Comparison of ENCODE assay signal across 8 mouse cellular contexts in the genomic region with DNA sequence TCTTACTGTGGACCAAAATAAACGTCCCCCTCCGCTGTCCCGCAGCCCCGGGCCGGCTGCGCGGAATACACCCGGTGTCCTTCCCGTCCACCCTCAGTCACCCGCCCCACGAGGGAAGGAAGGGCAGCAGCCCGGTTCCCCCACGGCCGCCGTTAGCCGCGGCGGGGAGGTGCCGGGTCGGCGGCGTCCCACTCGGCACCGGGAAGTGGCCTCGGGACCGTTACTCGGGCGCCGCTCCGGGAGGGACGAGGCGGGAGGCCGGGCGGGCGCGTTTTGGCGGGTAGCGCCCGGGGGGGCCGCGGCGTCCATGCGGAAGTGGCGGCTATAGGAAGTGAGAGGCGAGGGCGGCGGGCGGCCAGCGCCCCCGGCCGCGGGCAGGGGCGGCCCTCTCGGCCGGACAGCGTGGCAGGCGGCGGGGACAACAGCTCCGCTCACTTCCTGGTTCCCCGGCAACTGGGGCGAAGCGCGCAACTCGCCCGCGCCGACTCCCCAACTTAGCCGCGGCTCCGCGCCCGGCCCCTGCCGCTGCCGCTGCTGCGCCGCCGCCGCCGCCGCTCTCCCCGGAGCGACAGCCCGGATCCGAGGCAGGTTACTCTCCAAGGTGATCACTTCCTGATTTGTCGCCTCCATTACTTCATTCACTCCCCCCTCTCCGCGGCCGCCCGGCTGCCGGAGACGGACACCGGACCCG. TPM values are rescaled to one million over a fixed set of nuclear protein-coding genes. Genes with fewer than 3 reads are reported as not detected.
A peak's percentile ranks its signal among the peaks of the same experiment; 100 is the strongest.
DNase-seq lines count a peak whose midpoint lies in the region; ATAC-seq and TF ChIP-seq lines count a peak whose summit lies in the region.

No protein-coding gene starts in this region.

- no peaks in the 10 kb centered on the region for H3K27me3 ChIP-seq in intestine, postnatal 0 days (replicated peaks; ENCODE audit: control insufficient read depth, insufficient read depth, low read length)
- no peaks in the 10 kb centered on the region for H3K27me3 ChIP-seq in liver, embryonic 15.5 days

- H3K9ac ChIP-seq in intestine, postnatal 0 days (ENCODE audit: low read depth, low read length): peak overlapping the region; percentile 94
- H3K9ac ChIP-seq in liver, embryonic 15.5 days: peak overlapping the region; percentile 91

- no peaks in the 10 kb centered on the region for H3K4me1 ChIP-seq in intestine, postnatal 0 days (replicated peaks; ENCODE audit: control insufficient read depth, insufficient read depth, low read length)
- peaks cover 46% of the 10 kb centered on the region for H3K4me1 ChIP-seq in liver, embryonic 15.5 days (replicated peaks)

- H3K4me3 ChIP-seq in intestine, postnatal 0 days (ENCODE audit: low read depth, low read length): peak overlapping the region; percentile 94
- peak overlapping the region; percentile 89 for H3K4me3 ChIP-seq in liver, embryonic 15.5 days (replicated peaks)

- H3K36me3 ChIP-seq in intestine, postnatal 0 days (ENCODE audit: control insufficient read depth, insufficient read depth): no peaks in the 10 kb centered on the region
- H3K36me3 ChIP-seq in liver, embryonic 15.5 days (replicated peaks): peaks cover 5% of the 10 kb centered on the region; the same call in 1 of the 2 replicates

- peak; percentile 40 for DNase-seq in right cerebral cortex, adult 18-20 months
- no peak for DNase-seq in right cerebral cortex, postnatal 25 days
- peak; percentile 47 for DNase-seq in brain, embryonic 14.5 days (ENCODE audit: low read depth)
- DNase-seq in frontal cortex, postnatal 10 days (ENCODE audit: low spot score in 2 of 2): peak; percentile 31 to 61
- peak; percentile 73 for DNase-seq in naive thymus-derived CD4-positive, alpha-beta T cell, adult 2 months (ENCODE audit: low read depth)
- DNase-seq in urinary bladder, postnatal 14 days (ENCODE audit: low spot score): peak; percentile 58

- WGBS in intestine, postnatal 0 days: 1% methylated on average over 78 of the region's 93 CpGs
- under 1% methylated on average over 82 of the region's 93 CpGs for WGBS in liver, embryonic 15.5 days (ENCODE audit: insufficient replicate concordance)

- H3K9me3 ChIP-seq in intestine, postnatal 0 days (ENCODE audit: control insufficient read depth): no peaks in the 10 kb centered on the region
- no peaks in the 10 kb centered on the region for H3K9me3 ChIP-seq in liver, embryonic 15.5 days (replicated peaks)

- H3K27ac ChIP-seq in intestine, postnatal 0 days (ENCODE audit: low read depth, low read length): peak overlapping the region; percentile 99
- H3K27ac ChIP-seq in liver, embryonic 15.5 days (replicated peaks): peak overlapping the region; percentile 94

- H3K4me2 ChIP-seq in intestine, postnatal 0 days (replicated peaks; ENCODE audit: low read depth): peak overlapping the region; percentile 70
- H3K4me2 ChIP-seq in liver, embryonic 15.5 days: peak overlapping the region; percentile 92

- TF ChIP-seq POLR2A in brain, embryonic 14.5 days (IDR thresholded peaks at IDR 0.05; ENCODE audit: borderline replicate concordance, extremely low read depth, insufficient read depth, insufficient read length, poor library complexity, severe bottlenecking): 0 out of 2 replicates have a peak, but pooled peaks have one; percentile 19

- ATAC-seq in intestine, postnatal 0 days: peak; percentile 45
- ATAC-seq in liver, embryonic 15.5 days (ENCODE audit: insufficient read depth): peak; percentile 26; the same call in 1 of the 2 replicates

- no peak for TF ChIP-seq CTCF in brain, embryonic 14.5 days (IDR thresholded peaks at IDR 0.05; ENCODE audit: borderline replicate concordance, extremely low read depth, insufficient read depth, insufficient read length)
- 0 out of 2 replicates have a peak, but pooled peaks have one; percentile 1 for TF ChIP-seq CTCF in intestine, postnatal 0 days (IDR thresholded peaks at IDR 0.05; ENCODE audit: low read depth)

RNA-seq across cellular contexts. Expression of gene Noct, which starts 52.3 kb away (rescaled TPM):
- 28.2 and 33.0 TPM in 2 replicates for polyA plus RNA-seq in brain, embryonic 14.5 days (2012; rRNA removed)
- polyA plus RNA-seq in intestine, postnatal 0 days (2015; fragmentation: Nextera tagmentation; extraction: Ambion mirVana): 11.3 and 12.0 TPM in 2 replicates
- polyA plus RNA-seq in liver, embryonic 15.5 days (2015; fragmentation: Nextera tagmentation; extraction: Ambion mirVana): 22.0 and 24.2 TPM in 2 replicates
